Mouse (Mus musculus) gastrocnemius, adult 2 months (tissue): Measurements from ENCODE around the gene Ckap4. TPM values are rescaled to one million over a fixed set of nuclear protein-coding genes. Genes with fewer than 3 reads are reported as not detected.
A peak's percentile ranks its signal among the peaks of the same experiment; 100 is the strongest.

ENCODE experiments used
- DNase-seq: peaks from one replicate; pipeline ENCODE4 v3.0.0; 2022
- H3K27ac ChIP-seq: fragments of 200-600 bp; 2 replicates; pipeline ENCODE4 v1.8.1; 2022; ENCODE audit warnings: mild to moderate bottlenecking
- H3K4me3 ChIP-seq: fragments of 200-600 bp; 2 replicates; pipeline ENCODE4 v1.8.1; 2022; ENCODE audit warnings: mild to moderate bottlenecking, moderate library complexity
- CTCF ChIP-seq: fragments of 200-600 bp; IDR thresholded peaks from 2 replicates; pipeline ENCODE4 v1.8.1; 2022; ENCODE audit warnings: antibody characterized with exemption, mild to moderate bottlenecking, moderate library complexity
- intact Hi-C: fragments of 180-260 bp; cut with DNase I; formaldehyde crosslinking; loops from one replicate; pipeline ENCODE4 v1.15.1; 2025
- total RNA-seq, 2 experiments: library from RNA; stranded (reverse); gene quantifications; 2 replicates each; pipeline ENCODE4 v1.2.3; 2021

Ckap4 gene
- total RNA-seq, 2 experiments from 2014 or later: 7.5 to 10.6 TPM

DNA sequence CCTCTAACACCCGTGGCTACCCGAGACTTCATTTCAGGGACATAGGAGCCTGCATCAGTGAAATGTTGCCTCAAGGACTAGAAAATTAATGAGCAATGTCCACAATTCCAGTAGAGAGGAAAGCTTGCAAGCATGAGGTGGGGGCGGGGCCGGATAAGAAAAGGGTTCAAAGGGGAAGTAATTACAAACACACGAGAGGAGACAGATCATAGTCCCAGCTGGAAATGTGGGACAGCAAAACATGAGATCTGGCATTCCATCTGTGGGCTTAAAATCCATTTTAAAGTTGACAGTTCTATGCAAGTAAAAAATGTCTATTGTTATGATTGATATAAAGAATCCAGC is 52.6 kb downstream of the Ckap4 start:
- TF ChIP-seq CTCF: no peak
- no peak overlapping the region for H3K4me3 ChIP-seq
- intact Hi-C loops: no loop called here
- no peak for DNase-seq
- H3K27ac ChIP-seq: no peak overlapping the region

DNA sequence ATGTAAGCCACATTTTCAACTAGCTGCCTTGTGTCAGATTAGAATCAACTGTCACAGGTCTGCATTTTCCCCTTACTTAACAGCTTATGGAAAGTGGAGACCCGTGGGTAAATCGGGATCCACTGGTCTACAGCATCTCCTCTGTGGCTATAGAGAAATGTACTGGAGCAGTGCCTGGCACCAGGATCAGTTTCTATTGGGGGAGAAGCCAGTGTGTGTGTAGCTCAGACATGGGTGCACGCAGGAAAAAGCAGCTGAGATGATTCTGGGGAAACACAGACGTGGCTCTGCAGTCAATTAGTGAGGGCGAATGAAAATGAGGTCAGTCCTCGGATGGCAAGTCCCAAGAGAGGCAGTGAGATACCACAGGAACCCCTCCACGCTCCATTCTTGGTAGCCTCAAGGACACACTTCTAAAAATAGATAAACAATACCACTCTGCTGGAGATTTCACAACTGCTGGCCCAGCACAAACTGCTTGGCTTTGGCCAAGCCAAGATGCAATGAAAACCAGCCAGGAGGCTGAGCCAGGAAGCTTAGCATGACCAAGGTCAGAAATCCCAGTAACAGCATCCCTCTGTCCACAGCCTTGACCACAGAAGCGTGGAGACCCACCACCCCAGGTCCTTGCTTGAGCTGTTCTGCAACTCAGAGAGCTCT is 53.1 kb downstream of the Ckap4 start:
- intact Hi-C loops: no loop called here
- peak overlapping the region; percentile 21 for H3K4me3 ChIP-seq
- DNase-seq: peak; percentile 75
- TF ChIP-seq CTCF: no peak
- H3K27ac ChIP-seq: peak overlapping the region; percentile 58; the same call in 1 of the 2 replicates

DNA sequence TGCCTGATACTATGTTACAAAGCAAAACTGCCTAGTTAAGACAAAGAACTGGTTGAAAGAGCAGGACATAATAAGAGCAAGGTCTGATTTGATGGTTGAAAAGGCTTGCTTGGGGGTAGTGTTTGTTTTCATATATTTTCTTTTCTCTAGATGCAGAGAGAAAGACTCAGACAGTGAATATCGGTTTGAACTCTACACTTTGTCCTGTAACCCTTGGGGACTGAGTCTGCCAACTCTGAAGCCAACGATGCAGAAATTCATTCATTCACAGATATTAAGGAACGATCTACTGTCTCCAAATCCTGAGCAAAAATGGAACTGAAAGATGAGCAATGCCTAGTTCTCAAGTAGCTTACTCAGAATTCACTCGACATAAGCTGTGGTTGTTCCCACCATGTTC is 53.7 kb downstream of the Ckap4 start:
- no peak for TF ChIP-seq CTCF
- intact Hi-C loops: no loop called here
- Histone ChIP-seq H3K4me3 (no peak overlapping the region), H3K27ac (peak overlapping the region; percentile 58; the same call in 1 of the 2 replicates)
- DNase-seq: no peak

DNA sequence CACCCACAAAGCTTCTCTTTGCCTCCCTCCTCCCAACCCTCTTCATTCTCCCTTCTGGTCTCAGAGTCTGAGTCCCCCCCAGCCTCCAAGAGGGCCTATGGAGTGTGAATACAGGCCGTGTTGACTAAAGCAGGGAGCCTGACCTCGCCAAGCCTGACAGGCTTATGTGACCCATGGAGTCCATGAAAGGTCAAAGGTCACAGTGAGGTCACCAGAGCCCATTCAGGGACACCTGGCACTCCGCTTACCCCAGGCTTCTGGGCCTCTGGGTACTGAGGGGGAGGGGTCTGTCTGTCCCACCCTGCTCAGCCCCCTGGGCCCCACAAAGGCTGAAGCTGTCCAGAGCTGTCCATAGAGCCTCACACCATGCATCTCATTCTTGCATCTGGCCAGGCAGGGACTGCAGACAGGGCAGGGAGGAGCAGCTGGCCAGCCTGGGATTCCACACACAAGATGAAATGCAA is 56.2 kb downstream of the Ckap4 start:
- no peak overlapping the region for H3K4me3 ChIP-seq
- DNase-seq: no peak
- no peak for TF ChIP-seq CTCF
- intact Hi-C loops: no loop called here
- H3K27ac ChIP-seq: no peak overlapping the region

DNA sequence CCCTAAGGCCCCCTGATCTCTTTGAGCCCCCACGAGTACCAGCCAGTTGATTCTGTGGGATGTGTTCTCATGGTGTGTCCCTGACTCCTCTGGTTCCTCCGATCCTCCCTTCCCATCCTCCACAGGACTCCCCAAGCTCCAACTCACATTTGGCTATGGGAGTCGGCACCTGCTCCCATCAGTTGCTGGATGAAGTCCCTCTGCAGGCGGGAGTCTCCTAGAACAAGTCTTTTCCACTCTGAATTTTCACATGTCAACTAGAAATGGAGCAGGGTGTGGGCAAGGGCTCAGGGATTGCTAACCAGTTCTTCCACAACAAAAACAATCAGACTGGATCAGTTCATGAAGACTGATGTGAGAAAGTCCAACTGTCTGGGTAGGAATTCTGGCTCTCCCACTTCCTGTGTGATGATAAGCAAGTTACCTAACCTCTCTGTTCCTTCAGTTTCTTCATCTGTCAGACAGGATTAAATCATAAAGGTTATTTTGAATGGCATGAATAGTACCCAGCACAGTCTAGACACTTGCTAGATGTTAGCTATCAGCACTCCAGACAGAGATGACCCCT is 56.7 kb downstream of the Ckap4 start:
- intact Hi-C loops: no loop called here
- Histone ChIP-seq H3K27ac (no peak overlapping the region), H3K4me3 (no peak overlapping the region)
- DNase-seq: peak; percentile 24
- TF ChIP-seq CTCF: no peak

Other genes starting within 250 kb of the Ckap4 start
- gene Nuak1, start 93.5 kb downstream of the Ckap4 start, total RNA-seq: 10 to 100 TPM; 21.4 to 31.0 TPM
- gene Tcp11l2, start 42.6 kb upstream of the Ckap4 start, total RNA-seq: 10 to 100 TPM; 45.4 to 55.7 TPM
- gene Polr3b, start 88.2 kb upstream of the Ckap4 start, total RNA-seq: 10 to 100 TPM in 1 of 2 experiments, 1 to 10 TPM in 1; 9.3 to 13.3 TPM
- gene Rfx4, start 222.0 kb upstream of the Ckap4 start, total RNA-seq: not detected